Mouse (Mus musculus) thymus, adult 2 months (tissue): ENCODE measurements around the gene Baz2b.

Source experiments
- CTCF ChIP-seq: fragments of 200-500 bp; IDR thresholded peaks from 2 replicates; pipeline ENCODE4 v1.5.1; 2012; ENCODE audit warnings: mild to moderate bottlenecking, control low read depth, low read length, moderate library complexity, borderline replicate concordance; ENCODE audit not compliant: control insufficient read depth, poor library complexity, insufficient read depth; ENCODE audit errors: extremely low read depth
- POLR2A ChIP-seq: fragments of 200-500 bp; IDR thresholded peaks from 2 replicates; pipeline ENCODE4 v1.6.1; 2012; ENCODE audit warnings: mild to moderate bottlenecking, low read length, control low read depth, moderate library complexity; ENCODE audit not compliant: control insufficient read depth, poor library complexity, insufficient read depth; ENCODE audit errors: extremely low read depth

DNA sequence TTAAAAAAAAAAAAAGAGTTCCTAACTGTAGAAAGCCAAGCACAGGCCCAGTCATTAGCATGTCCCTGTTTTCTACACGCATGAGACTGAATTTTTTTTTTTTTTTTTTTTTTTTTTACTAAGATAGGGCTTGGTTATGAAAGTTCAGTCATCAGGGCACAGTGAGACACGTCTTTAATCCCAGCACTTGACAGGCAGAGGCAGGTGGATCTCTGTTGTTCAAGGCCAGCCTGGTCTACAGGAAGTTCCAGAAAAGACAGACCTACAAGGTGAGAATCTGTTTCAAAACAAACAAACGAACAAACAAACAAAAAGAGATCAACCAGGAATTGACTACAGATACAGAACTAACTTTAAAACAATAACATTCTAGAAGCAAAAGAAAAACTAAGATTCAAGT is 100.6 kb downstream of the Baz2b start:
- no peak for TF ChIP-seq POLR2A
- TF ChIP-seq CTCF, result no peak
